Mouse (Mus musculus) hindbrain, embryonic 16.5 days (tissue): Measurements from ENCODE around the gene Afdn. TPM values are rescaled to one million over a fixed set of nuclear protein-coding genes. Genes with fewer than 3 reads are reported as not detected.
A peak's percentile ranks its signal among the peaks of the same experiment; 100 is the strongest.
"Not testable (repeated sequence)": the region's sequence is repeated elsewhere in the genome, so short reads cannot be mapped to it uniquely, and the experiment has no call there.

ENCODE experiments used
- ATAC-seq: fragments of 200-750 bp; cut with Nextera tagmentation; 2 replicates; pipeline ENCODE4 v1.8.0; 2017; ENCODE audit warnings: moderate TSS enrichment, moderate library complexity
- H3K27ac ChIP-seq: fragments of 300-500 bp; sonication (generic); 2 replicates; pipeline ENCODE4 v1.5.1; 2014; ENCODE audit warnings: low read depth, mild to moderate bottlenecking, control low read depth, low read length, moderate library complexity
- H3K27me3 ChIP-seq: fragments of 300-500 bp; sonication (generic); replicated peaks from 2 replicates; pipeline ENCODE4 v1.6.1; 2014; ENCODE audit warnings: low read length; ENCODE audit not compliant: control insufficient read depth, insufficient read depth
- H3K36me3 ChIP-seq: fragments of 300-500 bp; sonication (generic); 2 replicates; pipeline ENCODE4 v1.6.1; 2014; ENCODE audit warnings: mild to moderate bottlenecking, low read length, moderate library complexity, mixed read lengths; ENCODE audit not compliant: control insufficient read depth, insufficient read depth
- H3K4me1 ChIP-seq: fragments of 300-500 bp; sonication (generic); 2 replicates; pipeline ENCODE4 v1.6.1; 2014; ENCODE audit warnings: low read depth, low read length; ENCODE audit not compliant: control insufficient read depth, insufficient read depth
- H3K4me2 ChIP-seq: fragments of 300-500 bp; sonication (generic); 2 replicates; pipeline ENCODE4 v1.6.1; 2014; ENCODE audit warnings: mild to moderate bottlenecking, low read length, control low read depth, moderate library complexity
- H3K4me3 ChIP-seq: fragments of 300-500 bp; sonication (generic); 2 replicates; pipeline ENCODE4 v1.5.1; 2014; ENCODE audit warnings: mild to moderate bottlenecking, low read length, control low read depth, moderate library complexity
- H3K9ac ChIP-seq: fragments of 300-500 bp; sonication (generic); 2 replicates; pipeline ENCODE4 v1.6.1; 2014; ENCODE audit warnings: low read depth, mild to moderate bottlenecking, control low read depth, low read length, moderate library complexity
- H3K9me3 ChIP-seq: fragments of 300-500 bp; sonication (generic); 2 replicates; pipeline ENCODE4 v1.6.1; 2014; ENCODE audit warnings: mild to moderate bottlenecking, low read length, moderate library complexity; ENCODE audit not compliant: control insufficient read depth
- WGBS: fragments of 180-500 bp; shearing (Covaris S2); extraction: QIAGEN DNeasy Blood & Tissue Kit; methylation state at CpG from one replicate; pipeline ENCODE4 v1.1.7; 2014; 5-methylcytosine and 5-hydroxymethylcytosine counted together
- polyA plus RNA-seq: library from polyadenylated mRNA; unstranded; fragments of >200 nt; fragmentation: Nextera tagmentation; extraction: Ambion mirVana; gene quantifications from 2 replicates; pipeline ENCODE4 v1.2.1, GENCODE M21; 2015

The Afdn gene
- polyA plus RNA-seq, 1 experiment from 2014 or later = 78.5 TPM

DNA sequence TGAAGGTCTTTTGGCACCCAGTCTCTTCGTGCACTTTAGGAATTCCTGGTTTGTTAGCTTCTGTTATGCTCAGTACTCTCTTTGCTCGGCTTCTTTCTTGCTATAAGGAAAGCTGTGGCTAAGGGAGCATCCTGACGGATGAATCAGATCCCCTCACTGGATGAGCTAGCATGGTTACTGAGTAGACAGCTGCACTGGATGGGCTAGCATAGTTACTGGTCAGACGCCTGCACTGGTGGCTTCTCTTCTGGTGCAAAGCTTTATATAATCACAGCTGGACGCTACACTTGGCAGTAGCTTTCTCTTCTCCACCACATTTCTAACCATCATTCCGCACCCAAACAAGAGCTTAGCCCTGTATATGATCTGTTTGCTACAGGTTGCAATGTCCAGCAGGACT, 5.4 kb upstream of the Afdn start:
- no peak overlapping the region for H3K4me2 ChIP-seq
- no peaks in the 10 kb centered on the region for H3K27me3 ChIP-seq
- H3K27ac ChIP-seq = no peak overlapping the region
- H3K9ac ChIP-seq = no peak overlapping the region
- no peak overlapping the region for H3K4me3 ChIP-seq
- H3K36me3 ChIP-seq = no peaks in the 10 kb centered on the region
- H3K9me3 ChIP-seq = no peaks in the 10 kb centered on the region
- peaks cover 11% of the 10 kb centered on the region for H3K4me1 ChIP-seq
- 69% methylated on average over 6 of the region's 6 CpGs for WGBS
- ATAC-seq = no peak

DNA sequence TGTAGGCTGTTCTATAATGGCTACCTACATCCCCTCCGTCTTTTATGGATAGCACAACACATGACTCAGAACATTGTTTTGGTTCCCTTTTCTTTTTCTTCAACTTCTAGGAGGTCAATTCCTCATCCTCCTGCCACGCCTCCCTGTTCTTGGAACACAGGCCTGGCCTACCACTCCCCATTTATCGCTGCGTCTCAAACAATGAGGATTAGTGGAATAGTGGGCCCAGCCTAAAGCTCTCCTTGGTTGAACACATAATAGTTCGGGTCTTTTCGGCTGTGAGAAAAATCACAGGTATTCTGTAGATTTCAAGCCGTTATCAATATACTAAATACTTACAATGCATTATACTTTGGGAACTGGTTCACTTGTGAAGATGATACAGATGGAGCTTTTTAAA, 1.8 kb upstream of the Afdn start:
- H3K36me3 ChIP-seq = no peaks in the 10 kb centered on the region
- H3K4me2 ChIP-seq = peak overlapping the region; percentile 86
- peak overlapping the region; percentile 97 for H3K9ac ChIP-seq
- H3K4me1 ChIP-seq = peaks cover 15% of the 10 kb centered on the region
- 50% methylated on average over 7 of the region's 7 CpGs for WGBS
- peak overlapping the region; percentile 94 for H3K4me3 ChIP-seq
- H3K27ac ChIP-seq = peak overlapping the region; percentile 96
- H3K9me3 ChIP-seq = no peaks in the 10 kb centered on the region
- no peaks in the 10 kb centered on the region for H3K27me3 ChIP-seq
- no peak for ATAC-seq

DNA sequence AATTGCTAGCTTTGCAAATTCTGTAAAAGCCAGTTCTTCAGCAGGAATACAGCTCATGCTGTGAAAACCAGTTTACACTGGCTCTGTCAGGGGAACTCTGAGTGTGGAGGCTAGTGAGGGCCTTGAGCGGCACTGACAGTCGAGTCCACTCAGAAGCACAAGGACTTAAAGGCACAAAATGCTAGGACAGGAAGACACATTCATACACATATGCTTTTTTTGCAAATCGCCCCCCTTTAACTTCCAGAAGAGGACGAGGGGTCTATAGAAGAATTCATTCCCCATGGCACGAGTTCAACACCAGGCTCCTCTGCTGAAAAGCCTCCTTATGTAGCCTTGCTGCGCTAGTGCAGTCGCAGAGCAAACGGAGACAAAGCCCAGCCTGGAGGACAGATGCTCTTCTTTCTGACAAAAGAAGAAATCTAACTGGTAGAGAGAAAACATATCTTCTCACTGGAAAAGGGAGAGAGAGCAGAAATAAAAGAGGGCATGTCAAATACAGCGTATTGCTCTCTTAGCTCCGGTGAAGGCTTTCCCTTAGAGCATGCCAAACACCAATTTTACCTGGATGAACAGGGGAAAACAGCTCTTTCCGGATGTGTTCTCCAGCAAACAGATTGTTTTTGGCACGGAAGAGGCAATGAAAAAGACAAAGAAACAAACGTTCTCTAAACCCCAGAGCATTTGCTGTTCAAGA, 1.0 kb upstream of the Afdn start:
- peak overlapping the region; percentile 97 for H3K9ac ChIP-seq
- ATAC-seq = peak; percentile 28
- peak overlapping the region; percentile 86 for H3K4me2 ChIP-seq
- H3K4me1 ChIP-seq = peaks cover 16% of the 10 kb centered on the region
- no peaks in the 10 kb centered on the region for H3K27me3 ChIP-seq
- peak overlapping the region; percentile 96 for H3K27ac ChIP-seq
- H3K4me3 ChIP-seq = peak overlapping the region; percentile 94
- no peaks in the 10 kb centered on the region for H3K9me3 ChIP-seq
- 4% methylated on average over 13 of the region's 13 CpGs for WGBS
- H3K36me3 ChIP-seq = no peaks in the 10 kb centered on the region

DNA sequence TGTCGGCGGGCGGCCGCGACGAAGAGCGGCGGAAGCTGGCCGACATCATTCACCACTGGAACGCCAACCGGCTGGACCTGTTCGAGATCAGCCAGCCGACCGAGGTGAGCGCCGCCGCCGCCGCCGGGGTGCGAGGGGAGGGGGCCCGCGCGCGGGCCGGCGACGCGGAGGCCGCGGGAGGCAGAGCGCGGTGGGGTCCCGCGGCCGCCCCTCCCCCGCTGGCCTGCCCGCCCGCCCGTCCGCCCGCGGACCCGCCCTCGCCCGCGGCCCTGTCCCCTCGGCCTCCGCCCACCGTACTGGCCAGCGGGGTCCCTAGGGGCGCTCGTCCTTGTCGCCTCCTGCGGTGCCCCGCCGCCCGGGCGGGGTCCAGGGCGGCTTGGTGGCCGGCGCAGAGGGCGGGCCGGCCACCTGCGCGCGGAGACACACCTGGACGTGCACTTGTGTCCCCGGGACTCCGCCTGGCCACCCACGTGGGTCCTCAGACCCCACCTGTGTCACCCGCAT, 388 bp downstream of the Afdn start:
- H3K27ac ChIP-seq = peak overlapping the region; percentile 96
- WGBS = 0% methylated on average over 15 of the region's 72 CpGs
- ATAC-seq = peak; percentile 35
- H3K4me3 ChIP-seq = peak overlapping the region; percentile 94
- peak overlapping the region; percentile 86 for H3K4me2 ChIP-seq
- H3K9ac ChIP-seq = peak overlapping the region; percentile 97
- H3K27me3 ChIP-seq = no peaks in the 10 kb centered on the region
- H3K9me3 ChIP-seq = no peaks in the 10 kb centered on the region
- peaks cover 20% of the 10 kb centered on the region for H3K4me1 ChIP-seq
- H3K36me3 ChIP-seq = no peaks in the 10 kb centered on the region

DNA sequence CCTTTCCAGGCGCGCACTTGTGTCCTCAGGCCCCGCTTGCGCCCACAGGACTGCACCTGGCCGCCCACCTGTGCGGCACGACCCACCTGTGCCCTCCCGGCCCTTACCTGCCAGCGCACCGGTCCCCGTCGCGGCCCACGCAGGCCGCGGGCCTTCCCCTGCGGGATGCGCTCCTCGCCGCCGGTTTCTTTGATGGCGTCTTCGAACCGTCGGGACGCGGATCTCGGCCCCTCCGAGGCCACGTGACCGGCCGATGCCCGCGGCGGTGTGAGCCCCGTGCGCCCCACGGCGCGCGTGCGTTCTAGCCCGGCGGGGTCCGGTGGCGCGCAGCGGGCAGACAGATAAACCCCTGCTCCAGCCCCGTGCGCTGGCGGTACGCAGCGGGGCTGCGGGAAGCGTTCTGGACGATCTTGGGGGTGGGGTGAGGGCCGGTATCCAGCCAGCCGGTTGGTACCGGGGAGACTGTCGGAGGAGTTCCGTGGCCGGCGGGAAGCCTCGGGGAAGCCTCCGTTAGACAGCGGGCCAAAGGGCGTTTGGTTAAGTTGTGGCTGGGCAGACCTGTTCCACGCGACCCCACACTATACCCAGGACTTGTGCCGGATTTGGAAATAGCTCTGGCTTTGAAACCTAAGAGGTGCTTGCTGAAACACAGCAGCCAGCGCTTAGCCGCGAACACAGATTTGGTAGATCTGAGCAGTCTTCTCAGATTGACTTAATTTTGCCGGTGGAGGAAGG, 1.0 kb downstream of the Afdn start, which contains the start of gene Tcte2:
Gene Tcte2, minus strand, starts transcription at position 647 of the 735 bp plus-strand sequence.
- peak within 1 kb of the TSS; percentile 94 for H3K4me3 ChIP-seq
- no peaks in the 10 kb centered on the region for H3K9me3 ChIP-seq
- H3K4me1 ChIP-seq = peaks cover 20% of the 10 kb centered on the region
- no peaks in the 10 kb centered on the region for H3K27me3 ChIP-seq
- H3K4me2 ChIP-seq = peak within 1 kb of the TSS; percentile 86
- H3K36me3 ChIP-seq = no peaks in the 10 kb centered on the region
- under 1% methylated on average over 64 of the region's 74 CpGs for WGBS
- H3K27ac ChIP-seq = peak within 1 kb of the TSS; percentile 96
- H3K9ac ChIP-seq = peak within 1 kb of the TSS; percentile 97
- peak; percentile 28 for ATAC-seq

DNA sequence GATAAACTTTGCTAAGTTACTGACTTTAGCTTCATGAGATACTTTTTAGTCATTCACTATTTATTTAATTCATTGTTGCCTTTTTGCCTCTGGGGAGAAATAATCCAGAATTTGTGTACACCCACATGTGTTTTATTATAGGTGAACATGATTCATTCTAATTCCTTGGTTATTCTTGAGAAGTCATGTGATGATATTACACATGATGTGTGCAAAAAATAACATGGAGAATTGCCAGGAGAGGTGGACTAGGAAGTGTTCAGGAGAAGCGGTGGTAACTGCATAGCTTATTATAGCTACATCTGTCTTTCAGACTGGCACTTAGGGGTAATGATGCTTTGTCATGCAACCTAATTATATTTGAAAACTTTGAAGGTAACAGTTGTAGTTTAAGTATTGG, 3.5 kb downstream of the Afdn start:
- Histone ChIP-seq H3K27ac (no peak overlapping the region), H3K9ac (no peak overlapping the region), H3K4me1 (peaks cover 11% of the 10 kb centered on the region), H3K27me3 (no peaks in the 10 kb centered on the region), H3K4me3 (no peak overlapping the region), H3K9me3 (no peaks in the 10 kb centered on the region), H3K36me3 (no peaks in the 10 kb centered on the region), H3K4me2 (no peak overlapping the region)
- 73% methylated on average over 1 of the region's 1 CpGs for WGBS
- no peak for ATAC-seq

DNA sequence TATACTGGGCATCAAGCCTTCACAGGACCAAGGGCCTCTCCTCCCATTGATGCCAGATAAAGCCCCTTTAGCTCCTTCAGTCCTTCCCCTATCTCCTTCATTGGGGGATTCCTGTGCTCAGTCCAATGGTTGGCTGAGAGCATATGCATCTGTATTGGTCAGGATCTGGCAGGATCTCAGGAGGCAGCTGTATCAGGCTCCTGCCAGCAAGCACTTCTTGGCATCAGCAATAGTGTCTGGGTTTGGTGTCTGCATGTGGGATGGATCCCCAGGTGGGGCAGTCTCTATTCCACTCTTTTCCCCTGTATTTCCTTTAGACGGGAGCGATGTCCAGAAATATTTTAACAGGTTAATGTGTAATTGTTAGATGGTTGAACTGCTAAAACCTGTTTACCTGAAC, 4.6 kb downstream of the Afdn start:
- not testable (repeated sequence) for H3K4me2 ChIP-seq, H3K9ac ChIP-seq, ATAC-seq, H3K27me3 ChIP-seq, H3K4me1 ChIP-seq, H3K27ac ChIP-seq, H3K9me3 ChIP-seq, H3K4me3 ChIP-seq, H3K36me3 ChIP-seq
- 85% methylated on average over 2 of the region's 2 CpGs for WGBS

DNA sequence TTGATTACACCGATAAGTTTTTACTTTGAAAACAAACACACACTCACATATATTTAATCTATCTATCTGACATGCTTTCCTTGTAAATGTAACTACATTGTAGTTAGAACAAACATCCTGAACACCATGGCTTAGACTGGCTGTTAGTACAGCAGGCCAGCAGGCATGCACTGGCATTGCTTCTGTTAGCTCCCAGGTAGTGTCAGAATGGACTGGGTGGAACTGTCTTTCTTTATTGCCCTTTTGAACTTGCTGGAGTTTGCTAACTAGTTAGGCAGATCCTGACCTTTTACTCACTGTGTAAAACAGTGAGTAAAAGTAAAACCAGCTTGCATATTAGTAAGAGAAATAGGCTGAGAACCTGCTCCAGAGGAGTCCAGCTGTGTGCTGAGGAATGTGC, 8.2 kb downstream of the Afdn start:
- WGBS = 98% methylated on average over 1 of the region's 1 CpGs
- no peak for ATAC-seq

DNA sequence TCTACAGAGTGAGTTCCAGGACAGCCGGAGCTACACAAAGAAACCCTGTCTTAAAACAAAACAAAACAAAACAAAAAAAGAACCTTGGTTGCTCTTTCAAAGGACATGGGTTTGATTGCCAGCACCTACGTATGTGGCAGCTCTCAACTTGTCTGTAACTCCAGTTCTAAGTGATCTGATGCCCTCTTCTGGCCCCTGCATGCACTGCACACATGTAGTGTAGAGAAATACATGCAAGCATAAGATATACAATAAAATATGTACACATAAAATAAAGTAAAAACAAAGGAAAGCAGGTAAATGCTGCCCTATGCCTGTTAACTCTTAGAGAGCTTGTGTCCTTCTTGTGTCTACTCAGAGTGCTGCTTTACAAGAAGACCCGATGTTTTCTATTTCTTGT, 8.9 kb downstream of the Afdn start:
- no peak overlapping the region for H3K27ac ChIP-seq

More for the DNA sequence above, 8.2 kb downstream of the Afdn start:
- no peak overlapping the region for H3K27ac ChIP-seq
- H3K4me2 ChIP-seq = no peak overlapping the region
- H3K27me3 ChIP-seq = no peaks in the 10 kb centered on the region
- no peaks in the 10 kb centered on the region for H3K9me3 ChIP-seq
- no peaks in the 10 kb centered on the region for H3K36me3 ChIP-seq
- peaks cover 6% of the 10 kb centered on the region for H3K4me1 ChIP-seq
- no peak overlapping the region for H3K4me3 ChIP-seq
- H3K9ac ChIP-seq = no peak overlapping the region

More for the DNA sequence above, 8.9 kb downstream of the Afdn start:
- no peaks in the 10 kb centered on the region for H3K36me3 ChIP-seq
- 92% methylated on average over 3 of the region's 3 CpGs for WGBS
- no peak overlapping the region for H3K4me2 ChIP-seq
- no peak for ATAC-seq
- H3K9me3 ChIP-seq = no peaks in the 10 kb centered on the region
- H3K27me3 ChIP-seq = no peaks in the 10 kb centered on the region
- no peak overlapping the region for H3K9ac ChIP-seq
- peaks cover 4% of the 10 kb centered on the region; the same call in 1 of the 2 replicates for H3K4me1 ChIP-seq
- no peak overlapping the region for H3K4me3 ChIP-seq
